Mouse (Mus musculus) CH12.LX (cell line): ENCODE measurements around the gene Plppr3. TPM values are rescaled to one million over a fixed set of nuclear protein-coding genes. Genes with fewer than 3 reads are reported as not detected.

Experiments
- DNase-seq: peaks from one replicate; pipeline ENCODE4 v3.0.0-alpha.2; 2013; ENCODE audit errors: extremely low read depth
- H3K27ac ChIP-seq: 2 replicates; pipeline ENCODE4 v1.5.1; 2012; ENCODE audit warnings: low read depth, mild to moderate bottlenecking, control low read depth, moderate library complexity; ENCODE audit not compliant: insufficient read depth
- H3K27me3 ChIP-seq: replicated peaks from 2 replicates; pipeline ENCODE3; 2012; ENCODE audit warnings: inconsistent platforms
- H3K36me3 ChIP-seq, 2 experiments: replicated peaks in 1 of 2; 2 replicates each; pipeline versions ENCODE3 to v1.6.1; 2012; ENCODE audit warnings: inconsistent platforms in 1 of 2, low read length in 1 of 2, mild to moderate bottlenecking in 1 of 2, mixed read lengths in 1 of 2, moderate library complexity in 1 of 2; ENCODE audit not compliant: control insufficient read depth in 1 of 2, insufficient read depth in 1 of 2
- H3K4me1 ChIP-seq, 2 experiments: 2 replicates each; pipeline ENCODE4 v1.6.1; 2012; ENCODE audit warnings: inconsistent platforms in 1 of 2, moderate library complexity in 1 of 2; ENCODE audit not compliant: insufficient read depth in 2 of 2, control insufficient read depth in 1 of 2
- H3K4me2 ChIP-seq: 2 replicates; pipeline ENCODE4 v1.6.1; 2012; ENCODE audit warnings: low read depth, mild to moderate bottlenecking, control low read depth; ENCODE audit not compliant: poor library complexity, insufficient read depth, severe bottlenecking
- H3K4me3 ChIP-seq, 3 experiments: fragments of 150-350 bp in 1 of 3; sonication (generic) in 1 of 3; replicated peaks in 1 of 3; 2 replicates each; pipeline versions ENCODE3 to v1.5.1; 2011 to 2012; ENCODE audit warnings: low read depth in 2 of 3, low read length in 2 of 3, mild to moderate bottlenecking in 2 of 3, moderate library complexity in 2 of 3, control low read depth in 1 of 3, improper control_type of control experiment in 1 of 3, inconsistent platforms in 1 of 3, mixed read lengths in 1 of 3; ENCODE audit not compliant: poor library complexity in 1 of 3
- H3K79me2 ChIP-seq: replicated peaks from 2 replicates; pipeline ENCODE4 v1.6.1; 2012; ENCODE audit warnings: mild to moderate bottlenecking, moderate library complexity; ENCODE audit not compliant: control insufficient read depth, poor library complexity, insufficient read depth, severe bottlenecking; ENCODE audit errors: extremely low read depth
- H3K9ac ChIP-seq: 2 replicates; pipeline ENCODE4 v1.6.1; 2012; ENCODE audit warnings: low read depth, mild to moderate bottlenecking, control low read depth, moderate library complexity; ENCODE audit not compliant: insufficient read depth
- H3K9me3 ChIP-seq: replicated peaks from 2 replicates; pipeline ENCODE3; 2012; ENCODE audit warnings: low read length, inconsistent platforms, mixed read lengths
- BHLHE40 ChIP-seq: IDR thresholded peaks from 2 replicates; pipeline ENCODE4 v1.6.1; 2011; ENCODE audit warnings: mild to moderate bottlenecking, low read depth, low read length, improper control_type of control experiment
- CHD1 ChIP-seq: IDR thresholded peaks from 2 replicates; pipeline ENCODE4 v1.6.1; 2012; ENCODE audit warnings: low read depth, low read length, improper control_type of control experiment, inconsistent platforms
- CHD2 ChIP-seq: IDR thresholded peaks from 2 replicates; pipeline ENCODE4 v1.6.1; 2011; ENCODE audit warnings: low read length, improper control_type of control experiment
- CTCF ChIP-seq, 2 experiments: IDR thresholded peaks in 1 of 2; conservative IDR thresholded peaks in 1 of 2; 2 replicates each; pipeline ENCODE4 v1.5.1; 2011 to 2012; ENCODE audit warnings: low read depth in 2 of 2, low read length in 2 of 2, improper control_type of control experiment in 1 of 2, inconsistent platforms in 1 of 2, mild to moderate bottlenecking in 1 of 2, moderate library complexity in 1 of 2
- E2F4 ChIP-seq: IDR thresholded peaks from 2 replicates; pipeline ENCODE4 v1.6.1; 2011; ENCODE audit warnings: low read depth, low read length, improper control_type of control experiment; ENCODE audit not compliant: insufficient replicate concordance
- EP300 ChIP-seq: IDR thresholded peaks from 2 replicates; pipeline ENCODE4 v1.6.1; 2011; ENCODE audit warnings: low read length, improper control_type of control experiment
- GABPA ChIP-seq: IDR thresholded peaks from 2 replicates; pipeline ENCODE4 v1.6.1; 2012; ENCODE audit warnings: low read depth, low read length, improper control_type of control experiment, inconsistent platforms; ENCODE audit not compliant: insufficient replicate concordance
- HCFC1 ChIP-seq: IDR thresholded peaks from 2 replicates; pipeline ENCODE4 v1.6.1; 2012; ENCODE audit warnings: low read depth, mild to moderate bottlenecking, inconsistent platforms, low read length, improper control_type of control experiment
- KAT2A ChIP-seq: IDR thresholded peaks from 2 replicates; pipeline ENCODE4 v1.6.1; 2012; ENCODE audit warnings: low read length, improper control_type of control experiment, inconsistent platforms; ENCODE audit not compliant: insufficient replicate concordance
- MAFK ChIP-seq: IDR thresholded peaks from 2 replicates; pipeline ENCODE4 v1.6.1; 2011; ENCODE audit warnings: low read length, improper control_type of control experiment; ENCODE audit not compliant: insufficient replicate concordance
- MAX ChIP-seq: IDR thresholded peaks from 2 replicates; pipeline ENCODE4 v1.6.1; 2011; ENCODE audit warnings: low read length, improper control_type of control experiment
- MEF2A ChIP-seq: IDR thresholded peaks from 2 replicates; pipeline ENCODE4 v1.6.1; 2014; ENCODE audit warnings: low read depth, mild to moderate bottlenecking, inconsistent platforms, low read length, improper control_type of control experiment, borderline replicate concordance
- MXI1 ChIP-seq: IDR thresholded peaks from 2 replicates; pipeline ENCODE4 v1.6.1; 2011; ENCODE audit warnings: mild to moderate bottlenecking, low read depth, low read length, improper control_type of control experiment
- MYC ChIP-seq: IDR thresholded peaks from 2 replicates; pipeline ENCODE4 v1.6.1; 2011; ENCODE audit warnings: low read depth, mild to moderate bottlenecking, improper control_type of control experiment, low read length
- NELFE ChIP-seq: IDR thresholded peaks from 2 replicates; pipeline ENCODE4 v1.6.1; 2011; ENCODE audit warnings: low read depth, low read length, improper control_type of control experiment
- NRF1 ChIP-seq: IDR thresholded peaks from 2 replicates; pipeline ENCODE4 v1.6.1; 2014; ENCODE audit warnings: low read depth, mild to moderate bottlenecking, inconsistent platforms, low read length, improper control_type of control experiment, moderate library complexity
- PAX5 ChIP-seq: IDR thresholded peaks from 2 replicates; pipeline ENCODE4 v1.6.1; 2012; ENCODE audit warnings: low read length, inconsistent platforms, mixed read lengths
- POLR2A ChIP-seq: IDR thresholded peaks from 2 replicates; pipeline ENCODE4 v1.6.1; 2011; ENCODE audit warnings: low read depth, mild to moderate bottlenecking, improper control_type of control experiment, low read length
- POLR2AphosphoS2 ChIP-seq: IDR thresholded peaks from 2 replicates; pipeline ENCODE4 v1.6.1; 2011; ENCODE audit warnings: low read depth, low read length, improper control_type of control experiment
- RAD21 ChIP-seq: IDR thresholded peaks from 2 replicates; pipeline ENCODE4 v1.6.1; 2011; ENCODE audit warnings: low read depth, mild to moderate bottlenecking, low read length, improper control_type of control experiment, moderate library complexity
- RCOR1 ChIP-seq: conservative IDR thresholded peaks from 2 replicates; pipeline ENCODE4 v1.6.1; 2012; ENCODE audit warnings: low read depth, mild to moderate bottlenecking, inconsistent platforms, low read length, improper control_type of control experiment
- SIN3A ChIP-seq: IDR thresholded peaks from 2 replicates; pipeline ENCODE4 v1.6.1; 2012; ENCODE audit warnings: low read length, improper control_type of control experiment, inconsistent platforms
- TBP ChIP-seq: conservative IDR thresholded peaks from 2 replicates; pipeline ENCODE4 v1.6.1; 2011; ENCODE audit warnings: low read depth, low read length, improper control_type of control experiment
- TCF12 ChIP-seq: IDR thresholded peaks from 2 replicates; pipeline ENCODE4 v1.6.1; 2014; ENCODE audit warnings: low read depth, mild to moderate bottlenecking, inconsistent platforms, low read length, improper control_type of control experiment
- UBTF ChIP-seq: IDR thresholded peaks from 2 replicates; pipeline ENCODE4 v1.6.1; 2012; ENCODE audit warnings: low read depth, mild to moderate bottlenecking, inconsistent platforms, low read length, improper control_type of control experiment, moderate library complexity
- ZC3H11A ChIP-seq: IDR thresholded peaks from 2 replicates; pipeline ENCODE4 v1.6.1; 2012; ENCODE audit warnings: low read depth, mild to moderate bottlenecking, inconsistent platforms, low read length, improper control_type of control experiment
- ZKSCAN1 ChIP-seq: IDR thresholded peaks from 2 replicates; pipeline ENCODE4 v1.6.1; 2012; ENCODE audit warnings: low read depth, inconsistent platforms, low read length, improper control_type of control experiment, borderline replicate concordance
- ZMIZ1 ChIP-seq: IDR thresholded peaks from 2 replicates; pipeline ENCODE4 v1.6.1; 2012; ENCODE audit warnings: low read depth, mild to moderate bottlenecking, inconsistent platforms, low read length, improper control_type of control experiment
- ZNF384 ChIP-seq: IDR thresholded peaks from 2 replicates; pipeline ENCODE4 v1.6.1; 2012; ENCODE audit warnings: low read depth, low read length, improper control_type of control experiment, inconsistent platforms
- dilution Hi-C: fragments of 300-500 bp; cut with MboI; formaldehyde crosslinking; loops from 2 replicates; pipeline ENCODE4 v1.14.3; 2020; ENCODE audit warnings: low sequenced_read_pairs; ENCODE audit not compliant: extremely low pct_unique_long_range_greater_than_20kb, extremely low pct_ligation_motif_present
- in situ Hi-C: fragments of 300-500 bp; cut with MboI; formaldehyde crosslinking; loops from 3 replicates; pipeline ENCODE4 v1.14.3; 2019; ENCODE audit warnings: low sequenced_read_pairs, low pct_ligation_motif_present, low pct_unique_long_range_greater_than_20kb, mixed read lengths
- polyA plus RNA-seq: library from polyadenylated mRNA; unstranded; fragments of >175 nt; gene quantifications from 2 replicates; pipeline ENCODE4 v1.2.1, GENCODE M21; 2012; ENCODE audit warnings: low read depth; ENCODE audit not compliant: insufficient read length
- total RNA-seq, 2 experiments: library from RNA; depleted of rRNA; stranded (reverse); fragments of 300-350 nt in 1 of 2; fragments of >200 nt in 1 of 2; gene quantifications; 2 replicates each; pipeline ENCODE4 v1.2.3; 2012 to 2014

Plppr3 gene
- total and polyA plus RNA-seq, 3 experiments: 0.47 to 3.4 TPM; not detected in 1

DNA sequence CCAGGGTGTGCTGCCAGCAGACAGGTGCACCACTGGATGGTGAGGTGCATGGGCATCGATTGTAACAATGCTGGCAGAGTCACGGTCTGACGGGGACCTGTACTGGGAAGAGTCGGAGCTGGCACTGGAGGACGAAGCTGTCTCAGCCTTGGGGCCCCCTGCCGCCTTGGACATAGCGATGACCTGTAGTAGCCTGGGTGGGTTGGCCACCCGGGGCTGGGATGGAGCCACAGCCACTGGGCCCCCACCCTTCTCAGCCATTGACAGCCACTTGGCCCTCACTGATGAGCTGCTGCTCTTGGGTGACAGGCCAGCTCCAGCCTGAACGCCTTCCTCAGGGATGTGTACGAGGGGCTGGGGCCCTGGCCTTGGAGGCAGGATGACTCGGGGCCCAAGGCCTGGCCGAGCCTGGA lies 9.2 kb downstream of the Plppr3 start:
- no peaks in the 10 kb centered on the region for H3K9me3 ChIP-seq
- H3K27ac ChIP-seq: no peak overlapping the region
- dilution Hi-C loops: no loop called here
- no peak for DNase-seq
- no peak overlapping the region for H3K4me2 ChIP-seq
- no peak overlapping the region for H3K9ac ChIP-seq
- peaks cover 0 to 5% of the 10 kb centered on the region in 2 experiments; a peak in 1 of 4 replicates for H3K4me1 ChIP-seq
- TF ChIP-seq MXI1: 0 out of 2 replicates have a peak, but pooled peaks have one; percentile 12
- peak; percentile 56; the same call in 1 of the 2 replicates for TF ChIP-seq CHD2
- TF ChIP-seq NRF1: no peak
- TF ChIP-seq ZNF384: no peak
- TF ChIP-seq POLR2AphosphoS2: peak; percentile 99
- TF ChIP-seq TCF12: no peak
- TF ChIP-seq MYC: no peak
- TF ChIP-seq MAFK: no peak
- no peak for TF ChIP-seq SIN3A
- no peak for TF ChIP-seq RCOR1
- TF ChIP-seq NELFE: 0 out of 2 replicates have a peak, but pooled peaks have one; percentile 1
- no peak overlapping the region for H3K4me3 ChIP-seq
- H3K27me3 ChIP-seq: no peaks in the 10 kb centered on the region
- H3K79me2 ChIP-seq: peaks cover 5% of the 10 kb centered on the region
- in situ Hi-C loops: no loop called here
- peaks cover 44 to 68% of the 10 kb centered on the region in 2 experiments for H3K36me3 ChIP-seq

DNA sequence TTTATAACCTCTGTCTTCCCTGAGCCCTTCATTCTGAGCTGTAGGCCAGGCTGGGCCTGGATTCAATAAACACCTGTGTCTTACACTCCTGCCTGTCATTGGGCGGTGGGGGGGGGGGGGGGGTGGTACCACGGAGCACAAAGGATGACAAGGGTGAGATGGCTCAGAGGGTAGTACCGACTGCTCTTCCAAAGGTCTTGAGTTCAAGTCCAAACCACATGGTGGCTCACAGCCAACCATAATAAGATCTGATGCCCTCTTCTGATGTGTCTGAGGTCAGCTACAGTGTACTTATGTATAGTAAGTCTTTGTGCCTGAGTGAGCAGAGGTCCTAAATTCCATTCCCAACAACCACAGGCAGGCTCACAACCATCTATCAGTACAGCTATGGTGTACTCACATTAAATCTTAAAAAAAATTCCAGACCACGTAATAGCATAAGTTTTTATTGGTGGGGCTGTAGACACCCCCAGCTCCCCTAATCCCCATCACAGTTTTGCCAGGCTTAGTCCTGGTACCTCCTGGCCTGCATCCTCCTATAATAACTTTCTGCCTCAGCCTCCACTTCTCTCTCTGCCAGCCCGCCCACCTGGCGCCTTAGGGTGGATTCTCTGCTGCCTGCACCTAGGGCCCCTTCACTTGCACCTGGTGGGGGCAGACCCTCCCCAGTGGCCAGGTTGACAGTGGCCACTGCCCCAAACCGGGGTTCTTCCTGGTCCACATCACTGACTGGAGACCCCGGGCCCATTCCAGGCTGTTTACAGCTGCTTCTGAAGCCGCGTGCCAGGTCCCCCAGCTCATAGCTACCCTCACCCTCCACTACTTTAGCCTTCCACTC lies 9.9 kb downstream of the Plppr3 start:
- Histone ChIP-seq H3K36me3 (peaks cover 50 to 75% of the 10 kb centered on the region in 2 experiments), H3K4me1 (peaks cover 0 to 5% of the 10 kb centered on the region in 2 experiments; a peak in 1 of 4 replicates), H3K4me3 (no peak overlapping the region), H3K9me3 (no peaks in the 10 kb centered on the region), H3K4me2 (no peak overlapping the region), H3K27ac (no peak overlapping the region), H3K27me3 (no peaks in the 10 kb centered on the region), H3K79me2 (peaks cover 11% of the 10 kb centered on the region), H3K9ac (no peak overlapping the region)
- dilution Hi-C loops: no loop called here
- TF ChIP-seq POLR2A (no peak; the same call in none of the 2 replicates), E2F4 (no peak), ZNF384 (no peak), POLR2AphosphoS2 (no peak), PAX5 (no peak), SIN3A (0 out of 2 replicates have a peak, but pooled peaks have one; percentile 52), BHLHE40 (no peak), RAD21 (no peak), HCFC1 (no peak), UBTF (no peak), ZKSCAN1 (no peak), RCOR1 (0 out of 2 replicates have a peak, but pooled peaks have one; percentile 65), NELFE (0 out of 2 replicates have a peak, but pooled peaks have one; percentile 18), MAFK (no peak), ZMIZ1 (peak; percentile 77), TBP (no peak), GABPA (no peak), ZC3H11A (no peak), MXI1 (0 out of 2 replicates have a peak, but pooled peaks have one; percentile 32), KAT2A (no peak), CTCF (conservative IDR thresholded peaks at IDR 0.05 in 1 of 2, IDR thresholded peaks at IDR 0.05 in 1 of 2; ENCODE audit: low read depth in 2 of 2, low read length in 2 of 2) (no peak), MAX (no peak), EP300 (no peak), MEF2A (no peak), CHD1 (no peak), CHD2 (no peak)
- DNase-seq: no peak
- in situ Hi-C loops: no loop called here
